Mouse (Mus musculus): ENCODE measurements around the gene Cks1b. TPM values are rescaled to one million over a fixed set of nuclear protein-coding genes. Genes with fewer than 3 reads are reported as not detected.

Cks1b gene
- polyA plus RNA-seq, 1 experiment from 2014 or later = 380 TPM

DNA sequence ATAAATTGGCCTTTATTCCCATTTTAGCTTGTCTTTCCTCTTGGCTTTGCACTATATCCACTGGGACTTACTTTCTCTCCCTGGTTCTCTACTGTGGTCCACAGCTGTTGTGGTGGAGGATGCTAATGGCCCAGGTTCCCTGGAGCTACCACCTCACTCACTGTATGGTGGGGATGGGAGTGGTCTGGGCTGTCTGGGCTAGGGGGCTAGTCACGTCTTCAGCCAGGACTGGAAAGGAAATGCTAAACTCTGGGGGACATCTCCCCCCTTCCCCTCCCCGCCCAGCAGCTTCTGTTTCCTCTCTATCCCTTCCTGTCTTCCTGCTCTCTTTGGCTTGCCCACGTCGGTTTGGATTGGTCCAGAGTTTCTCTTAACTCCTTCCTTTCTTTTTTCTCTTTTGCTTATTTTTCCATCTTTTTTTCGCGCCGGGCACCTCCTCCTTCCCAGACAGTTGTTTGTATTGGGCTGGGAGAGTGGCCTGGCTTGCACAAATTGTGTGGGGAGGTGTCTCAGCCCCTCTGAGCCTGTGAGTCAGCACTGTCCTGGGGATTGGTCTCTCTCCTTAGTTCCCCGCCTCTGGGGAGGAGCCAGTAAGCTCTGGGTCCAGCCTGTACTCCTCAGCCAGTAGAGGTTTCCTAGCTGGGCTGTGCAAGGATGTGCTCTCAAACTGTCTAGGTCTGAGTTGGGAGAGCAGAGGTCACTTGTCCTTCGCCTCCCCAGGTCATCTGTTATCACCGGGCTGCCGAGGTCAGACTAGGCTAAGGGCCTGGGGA is 3.0 kb upstream of the Cks1b start:
- WGBS = under 1% methylated on average over 9 of the region's 11 CpGs
- Histone ChIP-seq H3K36me3 (ENCODE audit: control insufficient read depth, insufficient read depth, low read length) (peaks cover 31% of the 10 kb centered on the region), H3K9ac (ENCODE audit: low read depth, low read length) (peak overlapping the region; percentile 78), H3K9me3 (ENCODE audit: control insufficient read depth, low read length) (no peaks in the 10 kb centered on the region), H3K4me2 (ENCODE audit: low read depth, low read length) (peak overlapping the region; percentile 88), H3K4me3 (ENCODE audit: low read depth, low read length) (peak overlapping the region; percentile 54), H3K27me3 (replicated peaks; ENCODE audit: control insufficient read depth, insufficient read depth, low read length) (no peaks in the 10 kb centered on the region), H3K27ac (replicated peaks; ENCODE audit: low read depth, low read length) (peak overlapping the region; percentile 98), H3K4me1 (ENCODE audit: control insufficient read depth, insufficient read depth, low read length) (peaks cover 33% of the 10 kb centered on the region)
- DNase-seq (ENCODE audit: low spot score) (peak; percentile 96), ATAC-seq (ENCODE audit: low read depth) (peak; percentile 75)

DNA sequence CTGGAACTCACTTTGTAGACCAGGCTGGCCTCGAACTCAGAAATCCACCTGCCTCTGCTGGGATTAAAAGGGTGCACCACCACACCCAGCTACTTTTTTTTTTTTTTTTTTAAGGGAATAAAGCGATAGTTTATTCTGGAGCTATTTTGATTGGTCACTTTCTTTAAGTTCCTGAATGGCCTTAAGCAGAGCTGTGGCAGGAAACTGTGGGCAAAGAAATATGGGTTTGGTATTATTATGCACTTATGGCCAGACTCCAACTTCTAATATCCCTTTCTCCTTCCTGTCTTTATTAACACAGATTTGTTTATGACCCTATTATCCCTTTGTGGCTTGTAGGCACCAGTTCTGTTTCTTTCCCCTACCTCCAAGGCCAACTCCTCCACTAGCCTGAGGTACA is 2.2 kb upstream of the Cks1b start:
- WGBS = 59% methylated on average over 2 of the region's 2 CpGs
- peak overlapping the region; percentile 98 for H3K27ac ChIP-seq (replicated peaks; ENCODE audit: low read depth, low read length)
- ATAC-seq (ENCODE audit: low read depth) = no peak
- DNase-seq (ENCODE audit: low spot score) = no peak
- H3K27me3 ChIP-seq (replicated peaks; ENCODE audit: control insufficient read depth, insufficient read depth, low read length) = no peaks in the 10 kb centered on the region
- peak overlapping the region; percentile 78; the same call in 1 of the 2 replicates for H3K9ac ChIP-seq (ENCODE audit: low read depth, low read length)
- H3K4me1 ChIP-seq (ENCODE audit: control insufficient read depth, insufficient read depth, low read length) = peaks cover 33% of the 10 kb centered on the region
- peak overlapping the region; percentile 55 for H3K4me3 ChIP-seq (ENCODE audit: low read depth, low read length)
- H3K9me3 ChIP-seq (ENCODE audit: control insufficient read depth, low read length) = no peaks in the 10 kb centered on the region
- H3K4me2 ChIP-seq (ENCODE audit: low read depth, low read length) = peak overlapping the region; percentile 88
- peaks cover 31% of the 10 kb centered on the region for H3K36me3 ChIP-seq (ENCODE audit: control insufficient read depth, insufficient read depth, low read length)

DNA sequence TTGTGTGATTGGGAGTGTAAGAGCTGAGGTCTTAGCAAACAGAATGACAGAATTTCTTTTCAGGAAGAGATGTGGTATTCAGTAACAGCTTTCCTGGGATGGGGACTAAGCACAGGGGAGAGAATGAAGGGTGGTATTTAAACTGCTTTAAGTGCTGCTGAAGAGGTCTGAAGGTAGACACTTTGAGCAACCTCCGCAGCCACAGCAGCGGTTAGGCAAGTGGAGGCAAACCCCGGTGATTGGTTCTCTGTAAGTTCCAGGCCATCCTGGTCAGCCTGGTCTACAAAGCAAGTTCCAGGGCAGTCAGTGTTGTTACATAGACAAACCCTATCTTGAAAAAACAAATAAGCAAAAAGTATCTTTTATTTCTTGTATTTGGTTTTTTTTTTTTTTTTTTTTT is 1.8 kb upstream of the Cks1b start:
- Histone ChIP-seq H3K36me3 (ENCODE audit: control insufficient read depth, insufficient read depth, low read length) (peaks cover 30% of the 10 kb centered on the region), H3K9me3 (ENCODE audit: control insufficient read depth, low read length) (no peaks in the 10 kb centered on the region), H3K4me3 (ENCODE audit: low read depth, low read length) (peak overlapping the region; percentile 55), H3K4me1 (ENCODE audit: control insufficient read depth, insufficient read depth, low read length) (peaks cover 33% of the 10 kb centered on the region), H3K27me3 (replicated peaks; ENCODE audit: control insufficient read depth, insufficient read depth, low read length) (no peaks in the 10 kb centered on the region), H3K27ac (replicated peaks; ENCODE audit: low read depth, low read length) (peak overlapping the region; percentile 98), H3K4me2 (ENCODE audit: low read depth, low read length) (peak overlapping the region; percentile 88), H3K9ac (ENCODE audit: low read depth, low read length) (peak overlapping the region; percentile 67)
- ATAC-seq (ENCODE audit: low read depth) (no peak), DNase-seq (ENCODE audit: low spot score) (no peak)
- 13% methylated on average over 3 of the region's 3 CpGs for WGBS

DNA sequence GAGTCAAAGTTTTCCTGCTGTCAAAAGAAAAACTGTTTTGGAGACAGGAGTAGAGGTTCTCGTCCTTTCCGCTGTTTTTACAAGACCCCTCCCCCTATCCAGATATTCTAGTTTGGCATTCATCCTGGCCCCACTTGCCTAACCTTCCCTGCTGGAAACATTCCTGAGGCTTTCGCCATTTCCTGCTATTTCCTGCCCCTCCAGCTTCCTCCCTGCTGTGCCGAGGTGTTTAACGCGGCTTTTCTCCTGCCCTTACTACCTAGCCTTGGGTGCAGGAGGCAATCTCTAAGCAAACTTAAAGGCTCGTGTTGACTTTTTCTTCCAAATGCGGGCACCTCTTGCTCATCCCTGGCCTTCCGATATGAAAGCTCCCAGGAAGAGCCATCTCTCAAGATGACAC is 1.4 kb upstream of the Cks1b start:
- H3K9me3 ChIP-seq (ENCODE audit: control insufficient read depth, low read length) = no peaks in the 10 kb centered on the region
- peaks cover 33% of the 10 kb centered on the region for H3K4me1 ChIP-seq (ENCODE audit: control insufficient read depth, insufficient read depth, low read length)
- 2% methylated on average over 9 of the region's 9 CpGs for WGBS
- peak overlapping the region; percentile 98 for H3K27ac ChIP-seq (replicated peaks; ENCODE audit: low read depth, low read length)
- peak overlapping the region; percentile 55 for H3K4me3 ChIP-seq (ENCODE audit: low read depth, low read length)
- no peaks in the 10 kb centered on the region for H3K27me3 ChIP-seq (replicated peaks; ENCODE audit: control insufficient read depth, insufficient read depth, low read length)
- ATAC-seq (ENCODE audit: low read depth) (no peak), DNase-seq (ENCODE audit: low spot score) (peak; percentile 87)
- peak overlapping the region; percentile 67 for H3K9ac ChIP-seq (ENCODE audit: low read depth, low read length)
- H3K36me3 ChIP-seq (ENCODE audit: control insufficient read depth, insufficient read depth, low read length) = peaks cover 30% of the 10 kb centered on the region
- H3K4me2 ChIP-seq (ENCODE audit: low read depth, low read length) = peak overlapping the region; percentile 88

DNA sequence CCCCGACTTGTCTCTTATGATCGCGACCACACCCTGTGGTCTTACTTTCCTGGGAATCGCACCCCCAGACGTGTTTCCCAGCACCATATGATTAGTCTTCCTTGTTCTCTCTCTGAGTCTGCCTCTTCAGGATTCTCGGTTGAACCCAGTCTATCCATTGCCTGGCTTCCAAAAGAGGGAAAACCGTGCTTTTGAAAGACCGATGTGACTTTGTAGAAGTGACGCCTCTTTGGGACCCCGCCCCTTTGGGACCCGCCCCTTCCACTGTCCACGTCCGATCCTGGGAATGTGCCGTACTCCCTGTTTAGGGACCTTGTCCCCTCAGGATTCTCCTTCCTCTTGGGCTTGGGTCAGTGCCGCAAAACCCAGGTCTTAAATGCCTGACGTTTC is 673 bp upstream of the Cks1b start:
- Histone ChIP-seq H3K9me3 (ENCODE audit: control insufficient read depth, low read length) (no peaks in the 10 kb centered on the region), H3K27me3 (replicated peaks; ENCODE audit: control insufficient read depth, insufficient read depth, low read length) (no peaks in the 10 kb centered on the region), H3K4me3 (ENCODE audit: low read depth, low read length) (peak overlapping the region; percentile 55), H3K4me2 (ENCODE audit: low read depth, low read length) (peak overlapping the region; percentile 88), H3K4me1 (ENCODE audit: control insufficient read depth, insufficient read depth, low read length) (peaks cover 33% of the 10 kb centered on the region), H3K9ac (ENCODE audit: low read depth, low read length) (peak overlapping the region; percentile 67), H3K36me3 (ENCODE audit: control insufficient read depth, insufficient read depth, low read length) (peaks cover 30% of the 10 kb centered on the region), H3K27ac (replicated peaks; ENCODE audit: low read depth, low read length) (peak overlapping the region; percentile 98)
- 0% methylated on average over 16 of the region's 16 CpGs for WGBS
- DNase-seq (ENCODE audit: low spot score) = peak; percentile 90
- no peak for ATAC-seq (ENCODE audit: low read depth)

DNA sequence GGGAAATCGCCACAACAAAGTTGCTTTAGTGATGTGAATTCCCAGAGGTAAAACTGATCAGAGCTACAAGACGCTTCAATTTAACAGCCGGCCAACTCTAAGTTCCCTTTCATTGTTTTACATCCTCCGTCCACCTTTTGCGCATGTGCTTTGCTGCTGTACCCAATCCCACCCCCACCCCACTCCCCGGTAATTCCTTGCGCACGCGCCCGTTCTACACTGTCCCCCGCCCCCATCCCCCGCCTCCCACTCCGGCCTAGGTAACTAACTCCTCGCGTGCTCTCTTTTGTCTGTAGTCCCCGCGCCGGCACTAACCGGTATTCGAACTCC is 378 bp downstream of the Cks1b start:
- Histone ChIP-seq H3K9me3 (ENCODE audit: control insufficient read depth, low read length) (no peaks in the 10 kb centered on the region), H3K27me3 (replicated peaks; ENCODE audit: control insufficient read depth, insufficient read depth, low read length) (no peaks in the 10 kb centered on the region), H3K27ac (replicated peaks; ENCODE audit: low read depth, low read length) (peak overlapping the region; percentile 86), H3K4me2 (ENCODE audit: low read depth, low read length) (peak overlapping the region; percentile 88), H3K4me1 (ENCODE audit: control insufficient read depth, insufficient read depth, low read length) (peaks cover 30% of the 10 kb centered on the region), H3K9ac (ENCODE audit: low read depth, low read length) (peak overlapping the region; percentile 75), H3K4me3 (ENCODE audit: low read depth, low read length) (peak overlapping the region; percentile 55), H3K36me3 (ENCODE audit: control insufficient read depth, insufficient read depth, low read length) (peaks cover 27% of the 10 kb centered on the region)
- ATAC-seq (ENCODE audit: low read depth) = peak; percentile 56
- peak; percentile 92 for DNase-seq (ENCODE audit: low spot score)
- WGBS = 2% methylated on average over 20 of the region's 20 CpGs

DNA sequence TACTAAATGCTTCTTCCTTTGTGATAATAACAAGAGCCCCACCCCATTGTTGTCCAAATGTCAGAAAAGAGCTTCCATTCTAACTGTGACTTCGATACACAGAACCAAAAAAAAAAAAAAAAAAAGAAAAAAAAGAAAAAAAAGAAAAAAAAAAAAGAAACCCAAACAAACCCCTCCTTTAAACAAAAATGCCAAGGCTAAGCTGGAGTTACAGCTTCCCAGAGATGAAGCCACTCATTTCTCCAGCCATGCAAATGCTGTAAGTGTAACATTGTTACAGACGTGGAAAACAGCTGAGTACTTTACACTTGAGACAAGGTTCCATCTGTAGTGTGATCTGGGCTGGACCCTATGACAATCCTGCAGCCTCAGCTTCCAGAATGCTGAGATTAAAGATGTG is 1.1 kb downstream of the Cks1b start:
- Histone ChIP-seq H3K9me3 (ENCODE audit: control insufficient read depth, low read length) (no peaks in the 10 kb centered on the region), H3K36me3 (ENCODE audit: control insufficient read depth, insufficient read depth, low read length) (peaks cover 27% of the 10 kb centered on the region), H3K9ac (ENCODE audit: low read depth, low read length) (peak overlapping the region; percentile 75), H3K27ac (replicated peaks; ENCODE audit: low read depth, low read length) (peak overlapping the region; percentile 86; the same call in 1 of the 2 replicates), H3K4me2 (ENCODE audit: low read depth, low read length) (peak overlapping the region; percentile 88), H3K4me1 (ENCODE audit: control insufficient read depth, insufficient read depth, low read length) (peaks cover 30% of the 10 kb centered on the region), H3K4me3 (ENCODE audit: low read depth, low read length) (peak overlapping the region; percentile 55), H3K27me3 (replicated peaks; ENCODE audit: control insufficient read depth, insufficient read depth, low read length) (no peaks in the 10 kb centered on the region)
- DNase-seq (ENCODE audit: low spot score) (no peak), ATAC-seq (ENCODE audit: low read depth) (no peak)
- WGBS = 25% methylated on average over 2 of the region's 2 CpGs

DNA sequence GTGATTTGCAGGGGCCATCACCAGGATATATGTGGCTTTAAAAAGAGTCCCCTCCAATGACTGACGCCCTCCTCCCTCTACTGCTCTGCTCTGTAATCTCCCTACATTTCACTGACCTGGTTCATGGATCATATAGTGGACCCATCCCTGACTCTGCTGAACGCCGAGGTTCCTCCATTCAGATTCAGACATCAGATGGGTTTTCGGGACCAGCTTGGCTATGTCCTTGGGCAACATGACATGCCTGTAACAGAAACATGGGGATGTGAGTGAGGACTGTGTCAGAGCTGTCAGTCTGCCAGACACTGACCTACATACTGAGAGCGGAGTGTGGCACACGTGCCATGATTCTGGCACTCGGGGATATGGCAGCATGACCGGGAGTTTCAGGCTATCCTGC is 2.0 kb downstream of the Cks1b start:
- WGBS = 97% methylated on average over 8 of the region's 8 CpGs
- no peak for ATAC-seq (ENCODE audit: low read depth)

More for the DNA sequence above, 2.0 kb downstream of the Cks1b start:
- Histone ChIP-seq H3K36me3 (ENCODE audit: control insufficient read depth, insufficient read depth, low read length) (peaks cover 27% of the 10 kb centered on the region), H3K27me3 (replicated peaks; ENCODE audit: control insufficient read depth, insufficient read depth, low read length) (no peaks in the 10 kb centered on the region), H3K27ac (replicated peaks; ENCODE audit: low read depth, low read length) (no peak overlapping the region), H3K9me3 (ENCODE audit: control insufficient read depth, low read length) (no peaks in the 10 kb centered on the region), H3K4me1 (ENCODE audit: control insufficient read depth, insufficient read depth, low read length) (peaks cover 21% of the 10 kb centered on the region), H3K4me3 (ENCODE audit: low read depth, low read length) (no peak overlapping the region), H3K9ac (ENCODE audit: low read depth, low read length) (no peak overlapping the region), H3K4me2 (ENCODE audit: low read depth, low read length) (no peak overlapping the region)
- no peak for DNase-seq (ENCODE audit: low spot score)

Measured in embryonic facial prominence, embryonic 14.5 days (tissue).